Mouse (Mus musculus) forebrain, embryonic 14.5 days (tissue): ENCODE results near the gene Mtmr3. TPM values are rescaled to one million over a fixed set of nuclear protein-coding genes. Genes with fewer than 3 reads are reported as not detected.
A peak's percentile ranks its signal among the peaks of the same experiment; 100 is the strongest.

Experiments used
- ATAC-seq: fragments of 200-750 bp; cut with Nextera tagmentation; 2 replicates; pipeline ENCODE4 v1.8.0; 2017; ENCODE audit warnings: mild to moderate bottlenecking, moderate library complexity
- DNase-seq: peaks from one replicate; pipeline ENCODE4 v3.0.0-alpha.2; 2015; ENCODE audit warnings: low spot score
- H3K27ac ChIP-seq: fragments of 300-500 bp; sonication (generic); 2 replicates; pipeline ENCODE4 v1.5.1; 2014; ENCODE audit warnings: low read depth, mild to moderate bottlenecking, control low read depth, low read length, moderate library complexity
- H3K27me3 ChIP-seq: fragments of 300-500 bp; sonication (generic); replicated peaks from 2 replicates; pipeline ENCODE4 v1.6.1; 2014; ENCODE audit warnings: low read length, control low read depth, mixed read lengths; ENCODE audit not compliant: control insufficient read depth, insufficient read depth
- H3K36me3 ChIP-seq: fragments of 300-500 bp; sonication (generic); 2 replicates; pipeline ENCODE4 v1.6.1; 2014; ENCODE audit warnings: low read length, control low read depth; ENCODE audit not compliant: control insufficient read depth, insufficient read depth
- H3K4me1 ChIP-seq: fragments of 300-500 bp; sonication (generic); 2 replicates; pipeline ENCODE4 v1.6.1; 2014; ENCODE audit warnings: antibody characterized with exemption, low read length, control low read depth; ENCODE audit not compliant: control insufficient read depth, insufficient read depth
- H3K4me2 ChIP-seq: fragments of 300-500 bp; sonication (generic); 2 replicates; pipeline ENCODE4 v1.6.1; 2014; ENCODE audit warnings: mild to moderate bottlenecking, control low read depth, low read length
- H3K4me3 ChIP-seq: fragments of 300-500 bp; sonication (generic); 2 replicates; pipeline ENCODE4 v1.5.1; 2014; ENCODE audit warnings: low read depth, low read length, control low read depth
- H3K9ac ChIP-seq: fragments of 300-500 bp; sonication (generic); 2 replicates; pipeline ENCODE4 v1.6.1; 2014; ENCODE audit warnings: mild to moderate bottlenecking, low read length, control low read depth, moderate library complexity
- H3K9me3 ChIP-seq: fragments of 300-500 bp; sonication (generic); replicated peaks from 2 replicates; pipeline ENCODE4 v1.6.1; 2016; ENCODE audit warnings: low read length, control low read depth, mixed read lengths; ENCODE audit not compliant: control insufficient read depth
- WGBS: fragments of 180-500 bp; shearing (Covaris S2); extraction: QIAGEN DNeasy Blood & Tissue Kit; methylation state at CpG from one replicate; pipeline ENCODE4 v1.1.7; 2014; 5-methylcytosine and 5-hydroxymethylcytosine counted together
- polyA plus RNA-seq: library from polyadenylated mRNA; unstranded; fragments of >200 nt; fragmentation: Nextera tagmentation; extraction: Ambion mirVana; gene quantifications from 2 replicates; pipeline ENCODE4 v1.2.1, GENCODE M21; 2014

The Mtmr3 gene
- polyA plus RNA-seq = 26.1 and 35.1 TPM in 2 replicates

DNA sequence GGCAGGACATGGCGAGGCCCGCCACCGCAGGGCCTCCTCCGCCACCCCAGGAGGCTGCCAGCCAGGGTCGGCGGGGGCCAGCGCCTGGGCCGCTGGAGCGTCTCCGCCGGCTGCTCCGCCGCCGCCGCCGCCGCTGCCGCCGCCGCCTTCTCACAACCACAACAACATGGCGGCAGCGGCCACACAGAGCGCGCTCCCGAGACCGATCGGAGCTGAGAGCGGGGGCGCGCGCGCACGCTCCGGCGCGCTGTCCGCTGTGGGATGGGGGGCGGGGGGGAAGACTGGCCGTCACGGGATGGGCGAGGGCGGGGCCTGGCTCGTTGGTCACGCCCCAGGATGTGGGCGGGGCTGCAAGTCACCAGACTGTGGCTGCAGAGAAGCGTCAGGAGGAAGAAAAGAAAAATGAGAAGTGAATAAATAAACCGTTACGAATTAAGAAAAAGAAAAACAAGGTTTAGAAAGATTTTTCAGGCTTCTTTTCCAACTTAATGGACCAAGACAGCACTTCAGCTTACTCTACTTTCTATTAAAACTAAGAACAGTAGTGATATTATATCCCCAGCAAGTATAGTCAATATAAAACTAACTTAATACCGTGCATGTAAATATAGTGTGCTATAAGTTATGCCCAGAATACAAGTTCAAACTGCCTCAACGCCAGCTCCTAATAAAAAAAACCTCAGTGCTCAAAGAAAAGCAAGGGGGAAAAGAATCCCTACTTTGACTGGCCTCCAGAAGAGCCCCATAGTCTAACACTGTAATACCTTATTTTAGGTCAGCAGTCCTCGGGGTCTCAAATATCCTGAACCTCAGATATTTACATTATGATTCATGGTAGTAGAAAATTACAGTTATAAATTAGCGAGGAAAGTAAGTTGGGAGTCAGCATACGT is at the start of gene Mtmr3:
Gene Mtmr3, minus strand, starts transcription at position 256 of the 893 bp plus-strand sequence.
- Histone ChIP-seq H3K27me3 (no peaks in the 10 kb centered on the region), H3K4me1 (peaks cover 14% of the 10 kb centered on the region), H3K9me3 (no peaks in the 10 kb centered on the region), H3K4me3 (peak within 1 kb of the TSS; percentile 98), H3K36me3 (no peaks in the 10 kb centered on the region), H3K27ac (peak within 1 kb of the TSS; percentile 95), H3K9ac (peak within 1 kb of the TSS; percentile 96), H3K4me2 (peak within 1 kb of the TSS; percentile 72)
- 5% methylated on average over 52 of the region's 53 CpGs for WGBS
- DNase-seq (peak; percentile 97), ATAC-seq (peak; percentile 94)

DNA sequence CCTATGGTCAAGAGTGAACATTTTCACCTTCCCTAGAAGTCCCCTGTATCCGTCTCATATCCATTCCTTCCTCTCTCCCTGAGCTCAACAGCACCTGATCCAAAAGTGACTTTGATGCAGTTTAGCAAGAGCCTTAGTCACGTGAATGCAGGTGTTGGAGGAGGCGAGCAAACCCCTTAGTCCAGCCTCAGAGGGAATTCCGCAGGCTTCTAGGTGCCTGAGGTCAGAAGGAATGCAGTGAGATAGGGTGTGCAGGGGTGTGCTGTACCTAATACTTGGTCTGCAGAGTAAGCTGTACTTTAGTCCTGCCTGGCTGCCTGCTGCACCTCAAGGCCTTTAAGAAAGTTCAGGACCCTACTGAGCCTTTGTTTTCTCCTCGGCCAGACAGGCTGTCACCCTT is 49.1 kb upstream of the Mtmr3 start:
- no peak for ATAC-seq
- 49% methylated on average over 5 of the region's 5 CpGs for WGBS
- H3K36me3 ChIP-seq = peaks cover 39% of the 10 kb centered on the region

DNA sequence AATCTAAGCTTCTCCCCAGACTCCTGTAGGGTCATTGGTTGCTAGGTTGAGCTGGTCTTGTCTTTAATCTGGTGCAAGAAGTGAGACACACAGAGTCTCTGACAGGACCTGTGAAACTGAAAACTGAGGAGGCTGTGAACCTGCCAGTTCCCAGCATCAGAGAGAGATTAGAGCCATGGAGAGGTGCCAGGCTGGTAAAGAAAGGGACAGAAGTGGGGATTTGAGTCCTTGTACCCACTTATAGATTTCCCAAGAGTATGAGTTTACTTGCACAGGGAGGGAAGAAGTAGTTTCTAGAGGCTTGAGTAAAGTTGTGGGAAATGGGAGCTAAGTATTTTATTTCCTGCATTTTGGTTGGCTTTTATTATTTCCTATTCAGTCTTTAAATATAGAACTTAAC is 46.5 kb upstream of the Mtmr3 start:
- Histone ChIP-seq H3K27me3 (no peaks in the 10 kb centered on the region), H3K36me3 (peaks cover 14% of the 10 kb centered on the region; the same call in 1 of the 2 replicates), H3K4me2 (no peak overlapping the region), H3K4me3 (no peak overlapping the region), H3K4me1 (peaks cover 12% of the 10 kb centered on the region; the same call in 1 of the 2 replicates), H3K9ac (no peak overlapping the region), H3K27ac (no peak overlapping the region), H3K9me3 (no peaks in the 10 kb centered on the region)
- DNase-seq (no peak), ATAC-seq (no peak)

More for the DNA sequence above, 49.1 kb upstream of the Mtmr3 start:
- Histone ChIP-seq H3K4me1 (0 out of 2 replicates have a peak, but pooled peaks cover 3% of the 10 kb centered on the region), H3K27ac (no peak overlapping the region), H3K4me2 (no peak overlapping the region), H3K9me3 (no peaks in the 10 kb centered on the region), H3K9ac (no peak overlapping the region), H3K4me3 (no peak overlapping the region), H3K27me3 (no peaks in the 10 kb centered on the region)
- DNase-seq = no peak

DNA sequence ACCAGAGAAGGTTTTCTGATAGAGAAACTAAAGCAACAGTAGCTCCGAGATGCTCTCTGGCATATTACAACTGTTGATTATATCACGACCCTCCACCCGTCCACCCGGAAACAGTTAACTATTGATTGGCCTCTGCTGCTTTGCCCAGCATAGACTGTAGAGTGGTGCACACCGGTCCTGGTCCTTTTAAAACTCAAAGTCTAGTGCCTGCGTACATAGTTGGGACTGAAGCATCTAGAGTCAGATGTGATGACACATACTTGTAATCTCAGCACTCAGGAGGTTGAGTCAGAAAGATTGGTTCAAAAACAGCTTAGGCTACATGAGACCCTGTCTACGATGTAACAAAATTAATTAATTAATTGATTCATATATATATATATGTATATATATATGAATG is 43.6 kb upstream of the Mtmr3 start:
- Histone ChIP-seq H3K36me3 (peaks cover 13% of the 10 kb centered on the region; the same call in 1 of the 2 replicates), H3K4me2 (peak overlapping the region; percentile 63), H3K27ac (no peak overlapping the region), H3K9me3 (no peaks in the 10 kb centered on the region), H3K27me3 (no peaks in the 10 kb centered on the region), H3K4me3 (peak overlapping the region; percentile 81), H3K4me1 (peaks cover 12% of the 10 kb centered on the region; the same call in 1 of the 2 replicates), H3K9ac (peak overlapping the region; percentile 75)
- no peak for DNase-seq
- peak; percentile 37; the same call in 1 of the 2 replicates for ATAC-seq
- 29% methylated on average over 7 of the region's 7 CpGs for WGBS

DNA sequence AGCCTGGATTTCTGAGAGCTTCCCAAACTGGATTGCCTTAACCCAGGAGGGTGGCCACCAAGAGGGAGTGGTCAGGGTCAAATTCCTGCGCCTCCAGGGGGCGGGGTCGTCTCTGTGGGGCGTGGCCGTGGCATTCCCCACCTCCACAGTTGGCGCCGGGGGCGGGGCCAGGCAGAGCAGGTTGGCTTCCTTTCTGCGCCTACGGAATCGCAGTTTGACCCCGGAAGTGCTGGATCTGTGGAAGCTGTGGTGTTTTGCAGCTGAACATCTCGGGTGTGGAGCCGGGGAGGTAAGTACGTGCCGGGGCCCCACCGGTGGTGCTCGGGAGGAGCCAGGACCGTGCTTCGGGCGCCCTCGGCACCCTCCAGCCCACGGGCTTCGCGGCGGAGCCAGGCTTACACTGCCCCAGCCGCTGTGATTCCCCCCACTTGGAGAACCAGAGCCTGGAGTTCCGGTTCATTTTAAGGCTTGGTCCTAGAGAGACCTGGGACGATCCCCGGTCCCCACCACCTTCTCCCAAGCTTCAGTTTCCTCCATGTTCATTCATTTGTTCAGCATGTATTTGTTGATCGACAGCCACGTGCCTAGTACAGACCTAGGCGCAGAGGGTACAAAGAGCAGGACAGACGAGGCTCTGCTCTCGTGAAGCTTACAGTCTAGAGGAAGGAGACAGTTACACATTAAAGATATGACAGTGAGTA is 43.0 kb upstream of the Mtmr3 start, which contains the start of gene Ascc2:
Gene Ascc2, plus strand, starts transcription at position 214 of the 701 bp plus-strand sequence.
- H3K4me3 ChIP-seq = peak within 1 kb of the TSS; percentile 81
- under 1% methylated on average over 35 of the region's 35 CpGs for WGBS
- H3K9me3 ChIP-seq = no peaks in the 10 kb centered on the region
- H3K9ac ChIP-seq = peak within 1 kb of the TSS; percentile 75
- peak within 1 kb of the TSS; percentile 63 for H3K4me2 ChIP-seq
- peak; percentile 91 for ATAC-seq
- H3K27me3 ChIP-seq = no peaks in the 10 kb centered on the region
- peaks cover 13% of the 10 kb centered on the region; the same call in 1 of the 2 replicates for H3K36me3 ChIP-seq
- peaks cover 12% of the 10 kb centered on the region; the same call in 1 of the 2 replicates for H3K4me1 ChIP-seq
- peak; percentile 88 for DNase-seq
- H3K27ac ChIP-seq = no peak within 1 kb of the TSS

DNA sequence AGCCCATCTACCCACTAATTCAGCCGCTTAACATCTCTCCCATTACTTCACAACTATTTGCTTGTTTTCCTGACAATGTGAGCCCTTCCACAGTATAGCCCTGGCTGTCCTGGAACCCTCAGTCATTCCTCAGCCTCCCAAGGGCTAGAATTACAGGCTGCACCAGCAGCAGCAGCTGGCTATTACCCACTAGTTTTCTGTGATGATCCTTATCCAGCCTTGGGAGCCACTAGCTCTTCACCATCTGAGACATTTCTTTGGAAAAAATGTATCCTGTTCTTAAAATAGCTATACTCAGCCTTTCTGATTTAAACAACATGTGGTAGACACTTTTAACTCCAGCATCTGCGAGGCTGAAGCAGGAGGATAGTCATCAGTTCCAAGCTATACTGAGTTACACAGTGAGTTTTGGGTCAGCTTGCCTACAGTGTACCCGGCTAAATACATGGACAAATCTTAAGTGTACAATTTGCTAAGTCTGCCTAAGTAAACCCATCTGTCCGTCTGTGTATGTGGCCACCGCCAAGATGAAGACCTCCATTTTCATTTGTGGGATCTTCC is 42.2 kb upstream of the Mtmr3 start:
- H3K4me1 ChIP-seq = peaks cover 12% of the 10 kb centered on the region; the same call in 1 of the 2 replicates
- peak overlapping the region; percentile 63 for H3K4me2 ChIP-seq
- H3K4me3 ChIP-seq = peak overlapping the region; percentile 81; the same call in 1 of the 2 replicates
- WGBS = 58% methylated on average over 5 of the region's 5 CpGs
- H3K27ac ChIP-seq = no peak overlapping the region
- H3K9me3 ChIP-seq = no peaks in the 10 kb centered on the region
- no peak overlapping the region for H3K9ac ChIP-seq
- DNase-seq (no peak), ATAC-seq (no peak)
- no peaks in the 10 kb centered on the region for H3K27me3 ChIP-seq
- peaks cover 6% of the 10 kb centered on the region; the same call in 1 of the 2 replicates for H3K36me3 ChIP-seq

DNA sequence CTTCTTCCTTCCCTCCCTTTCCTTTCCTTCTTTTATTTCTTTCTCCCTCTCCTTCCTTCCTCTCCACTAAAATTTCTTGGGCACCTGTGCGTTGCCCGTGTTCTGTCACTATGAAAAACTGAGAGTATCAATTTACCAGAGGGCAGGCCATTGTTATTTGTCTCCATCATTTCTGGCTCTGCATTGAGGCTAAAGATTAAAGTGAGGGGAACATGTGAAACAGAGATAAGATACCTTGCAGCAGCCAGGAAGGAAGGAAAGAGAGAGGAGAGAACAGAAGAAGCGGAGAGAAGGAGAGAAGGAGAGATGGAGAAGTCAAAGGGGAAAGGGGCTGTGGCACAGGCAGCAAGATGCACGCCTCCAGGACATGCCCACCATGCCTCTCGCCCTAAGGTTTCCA is 39.7 kb upstream of the Mtmr3 start:
- WGBS = 77% methylated on average over 5 of the region's 5 CpGs
- Histone ChIP-seq H3K4me1 (peaks cover 12% of the 10 kb centered on the region; the same call in 1 of the 2 replicates), H3K9ac (no peak overlapping the region), H3K27me3 (no peaks in the 10 kb centered on the region), H3K36me3 (no peaks in the 10 kb centered on the region), H3K27ac (no peak overlapping the region), H3K4me2 (no peak overlapping the region), H3K9me3 (no peaks in the 10 kb centered on the region), H3K4me3 (no peak overlapping the region)
- ATAC-seq (no peak), DNase-seq (no peak)

DNA sequence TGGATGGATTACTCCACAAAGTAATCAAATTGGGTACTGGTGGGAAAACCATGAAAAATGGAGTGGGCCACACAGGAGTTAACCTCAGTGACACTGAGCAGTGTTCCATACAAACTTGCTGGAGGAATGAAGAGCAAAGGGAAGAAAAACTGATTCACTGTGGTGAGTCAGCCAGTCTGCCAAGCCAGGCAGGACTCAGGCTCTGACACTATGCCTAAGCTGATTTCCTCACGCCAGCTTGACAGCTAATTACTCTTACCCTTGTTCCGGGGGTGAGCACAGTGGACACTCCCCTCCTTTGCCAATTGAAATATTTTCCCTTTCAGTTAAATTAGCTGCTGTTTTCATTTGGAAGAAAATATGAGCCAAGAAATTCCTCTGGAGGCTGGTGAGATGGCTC is 38.8 kb upstream of the Mtmr3 start:
- H3K4me2 ChIP-seq = no peak overlapping the region
- ATAC-seq = no peak
- H3K27me3 ChIP-seq = no peaks in the 10 kb centered on the region
- 35% methylated on average over 2 of the region's 2 CpGs for WGBS
- no peaks in the 10 kb centered on the region for H3K9me3 ChIP-seq
- H3K9ac ChIP-seq = no peak overlapping the region
- no peak for DNase-seq
- H3K36me3 ChIP-seq = no peaks in the 10 kb centered on the region
- peaks cover 6% of the 10 kb centered on the region; the same call in 1 of the 2 replicates for H3K4me1 ChIP-seq
- no peak overlapping the region for H3K27ac ChIP-seq
- H3K4me3 ChIP-seq = no peak overlapping the region
